Mouse (Mus musculus): ENCODE data around the gene Cuta. TPM values are rescaled to one million over a fixed set of nuclear protein-coding genes. Genes with fewer than 3 reads are reported as not detected.

Gene Cuta
- polyA plus RNA-seq, 1 experiment from 2014 or later = 159 TPM

GRCm38 (mm10) chr17:26941031-26941789 lies 1.8 kb upstream of the Cuta start, which contains the start of gene Syngap1:
TSS of gene Syngap1 (plus strand) at chr17:26941253.
- Histone ChIP-seq H3K9ac (replicated peaks) (peak within 1 kb of the TSS; percentile 86), H3K4me1 (peaks cover 65% of the 10 kb centered on the region), H3K4me3 (peak within 1 kb of the TSS; percentile 69), H3K27me3 (no peaks in the 10 kb centered on the region), H3K27ac (replicated peaks) (peak within 1 kb of the TSS; percentile 97), H3K9me3 (no peaks in the 10 kb centered on the region), H3K4me2 (replicated peaks) (peak within 1 kb of the TSS; percentile 98), H3K36me3 (peaks cover 14% of the 10 kb centered on the region)
- no peak for ATAC-seq (ENCODE audit: low FRiP score, low read depth)
- 3% methylated on average over 22 of the region's 24 CpGs for WGBS

- 0% methylated on average over 3 of the region's 3 CpGs for WGBS
- H3K27me3 ChIP-seq = no peaks in the 10 kb centered on the region
- H3K4me2 ChIP-seq (replicated peaks) = peak overlapping the region; percentile 98
- H3K9me3 ChIP-seq = no peaks in the 10 kb centered on the region
- peaks cover 27% of the 10 kb centered on the region for H3K36me3 ChIP-seq
- ATAC-seq (ENCODE audit: low FRiP score, low read depth) = peak; percentile 3; the same call in 1 of the 2 replicates
- H3K4me3 ChIP-seq = peak overlapping the region; percentile 69
- H3K27ac ChIP-seq (replicated peaks) = peak overlapping the region; percentile 97
- H3K4me1 ChIP-seq = peaks cover 55% of the 10 kb centered on the region
- peak overlapping the region; percentile 76 for H3K9ac ChIP-seq (replicated peaks)
Measured at GRCm38 (mm10) chr17:26939973-26940300, 568 bp upstream of the Cuta start.

- Histone ChIP-seq H3K9ac (replicated peaks) (peak overlapping the region; percentile 66), H3K27ac (replicated peaks) (peak overlapping the region; percentile 86), H3K9me3 (no peaks in the 10 kb centered on the region), H3K4me3 (peak overlapping the region; percentile 69), H3K36me3 (peaks cover 33% of the 10 kb centered on the region), H3K4me1 (peaks cover 58% of the 10 kb centered on the region), H3K4me2 (replicated peaks) (peak overlapping the region; percentile 98), H3K27me3 (no peaks in the 10 kb centered on the region)
- under 1% methylated on average over 22 of the region's 22 CpGs for WGBS
- ATAC-seq (ENCODE audit: low FRiP score, low read depth) = no peak
Measured at GRCm38 (mm10) chr17:26938731-26939130, 638 bp downstream of the Cuta start.

- Histone ChIP-seq H3K9ac (replicated peaks) (peak overlapping the region; percentile 66), H3K27me3 (no peaks in the 10 kb centered on the region), H3K9me3 (no peaks in the 10 kb centered on the region), H3K36me3 (peaks cover 33% of the 10 kb centered on the region), H3K4me1 (peaks cover 61% of the 10 kb centered on the region), H3K27ac (replicated peaks) (no peak overlapping the region), H3K4me3 (peak overlapping the region; percentile 69), H3K4me2 (replicated peaks) (peak overlapping the region; percentile 98)
- WGBS = 63% methylated on average over 16 of the region's 16 CpGs
- ATAC-seq (ENCODE audit: low FRiP score, low read depth) = no peak
Measured at GRCm38 (mm10) chr17:26937883-26938695, 1.3 kb downstream of the Cuta start.

- Histone ChIP-seq H3K36me3 (peaks cover 33% of the 10 kb centered on the region), H3K4me3 (no peak overlapping the region), H3K4me1 (peaks cover 59% of the 10 kb centered on the region), H3K9ac (replicated peaks) (0 out of 2 replicates have a peak overlapping the region, but pooled peaks have one; percentile 1), H3K27me3 (no peaks in the 10 kb centered on the region), H3K27ac (replicated peaks) (no peak overlapping the region), H3K9me3 (no peaks in the 10 kb centered on the region), H3K4me2 (replicated peaks) (peak overlapping the region; percentile 98; the same call in 1 of the 2 replicates)
- ATAC-seq (ENCODE audit: low FRiP score, low read depth) = no peak
- 85% methylated on average over 15 of the region's 15 CpGs for WGBS
Measured at GRCm38 (mm10) chr17:26936921-26937695, 2.3 kb downstream of the Cuta start.

GRCm38 (mm10) chr17:26936453-26936852 lies 2.9 kb downstream of the Cuta start:
- no peak for ATAC-seq (ENCODE audit: low FRiP score, low read depth)
- no peak overlapping the region for H3K4me2 ChIP-seq (replicated peaks)
- WGBS = 82% methylated on average over 12 of the region's 12 CpGs
- H3K4me3 ChIP-seq = no peak overlapping the region
- no peaks in the 10 kb centered on the region for H3K9me3 ChIP-seq
- H3K9ac ChIP-seq (replicated peaks) = no peak overlapping the region
- no peak overlapping the region for H3K27ac ChIP-seq (replicated peaks)
- peaks cover 33% of the 10 kb centered on the region for H3K36me3 ChIP-seq
- no peaks in the 10 kb centered on the region for H3K27me3 ChIP-seq
- peaks cover 53% of the 10 kb centered on the region for H3K4me1 ChIP-seq

GRCm38 (mm10) chr17:26935027-26935426 lies 4.3 kb downstream of the Cuta start:
- no peak overlapping the region for H3K4me2 ChIP-seq (replicated peaks)
- no peaks in the 10 kb centered on the region for H3K27me3 ChIP-seq
- ATAC-seq (ENCODE audit: low FRiP score, low read depth) = no peak
- no peak overlapping the region for H3K4me3 ChIP-seq
- H3K4me1 ChIP-seq = peaks cover 40% of the 10 kb centered on the region
- no peak overlapping the region for H3K27ac ChIP-seq (replicated peaks)
- 91% methylated on average over 9 of the region's 9 CpGs for WGBS
- no peaks in the 10 kb centered on the region for H3K9me3 ChIP-seq
- H3K36me3 ChIP-seq = peaks cover 39% of the 10 kb centered on the region
- H3K9ac ChIP-seq (replicated peaks) = no peak overlapping the region; the same call in 1 of the 2 replicates

GRCm38 (mm10) chr17:26933885-26934827 lies 5.2 kb downstream of the Cuta start:
- H3K27ac ChIP-seq (replicated peaks) = no peak overlapping the region
- H3K4me2 ChIP-seq (replicated peaks) = peak overlapping the region; percentile 81
- WGBS = 83% methylated on average over 16 of the region's 16 CpGs
- H3K4me3 ChIP-seq = peak overlapping the region; percentile 63
- H3K4me1 ChIP-seq = peaks cover 36% of the 10 kb centered on the region
- no peak for ATAC-seq (ENCODE audit: low FRiP score, low read depth)
- no peaks in the 10 kb centered on the region for H3K9me3 ChIP-seq
- H3K27me3 ChIP-seq = no peaks in the 10 kb centered on the region
- H3K36me3 ChIP-seq = peaks cover 44% of the 10 kb centered on the region
- H3K9ac ChIP-seq (replicated peaks) = peak overlapping the region; percentile 79; the same call in 1 of the 2 replicates

- peak overlapping the region; percentile 63 for H3K4me3 ChIP-seq
- peak overlapping the region; percentile 79 for H3K9ac ChIP-seq (replicated peaks)
- WGBS = 7% methylated on average over 13 of the region's 13 CpGs
- H3K27me3 ChIP-seq = no peaks in the 10 kb centered on the region
- H3K36me3 ChIP-seq = peaks cover 50% of the 10 kb centered on the region
- H3K27ac ChIP-seq (replicated peaks) = peak overlapping the region; percentile 77
- ATAC-seq (ENCODE audit: low FRiP score, low read depth) = peak; percentile 31
- H3K4me2 ChIP-seq (replicated peaks) = peak overlapping the region; percentile 81
- H3K9me3 ChIP-seq = no peaks in the 10 kb centered on the region
- H3K4me1 ChIP-seq = peaks cover 31% of the 10 kb centered on the region
Measured at GRCm38 (mm10) chr17:26933419-26933818, 6.0 kb downstream of the Cuta start.

- Histone ChIP-seq H3K9me3 (no peaks in the 10 kb centered on the region), H3K27ac (replicated peaks) (peak within 1 kb of the TSS; percentile 77), H3K4me2 (replicated peaks) (peak within 1 kb of the TSS; percentile 81), H3K4me1 (peaks cover 26% of the 10 kb centered on the region), H3K27me3 (no peaks in the 10 kb centered on the region), H3K9ac (replicated peaks) (peak within 1 kb of the TSS; percentile 79), H3K4me3 (peak within 1 kb of the TSS; percentile 63), H3K36me3 (peaks cover 50% of the 10 kb centered on the region)
- under 1% methylated on average over 40 of the region's 43 CpGs for WGBS
- peak; percentile 82 for ATAC-seq (ENCODE audit: low FRiP score, low read depth)
Measured at GRCm38 (mm10) chr17:26932839-26933398, 6.5 kb downstream of the Cuta start, which contains the start of gene Phf1. TSS of gene Phf1 (plus strand) at chr17:26933052.
